Mouse (Mus musculus) heart, postnatal 0 days (tissue): ENCODE data around the gene Itpripl2.

Experiments
- CTCF ChIP-seq: IDR thresholded peaks from 2 replicates; pipeline ENCODE4 v1.5.1; 2016; ENCODE audit warnings: antibody characterized with exemption, control low read depth, low read depth
- EP300 ChIP-seq: IDR thresholded peaks from 2 replicates; pipeline ENCODE4 v1.6.1; 2016; ENCODE audit warnings: antibody characterized with exemption, low read depth

DNA sequence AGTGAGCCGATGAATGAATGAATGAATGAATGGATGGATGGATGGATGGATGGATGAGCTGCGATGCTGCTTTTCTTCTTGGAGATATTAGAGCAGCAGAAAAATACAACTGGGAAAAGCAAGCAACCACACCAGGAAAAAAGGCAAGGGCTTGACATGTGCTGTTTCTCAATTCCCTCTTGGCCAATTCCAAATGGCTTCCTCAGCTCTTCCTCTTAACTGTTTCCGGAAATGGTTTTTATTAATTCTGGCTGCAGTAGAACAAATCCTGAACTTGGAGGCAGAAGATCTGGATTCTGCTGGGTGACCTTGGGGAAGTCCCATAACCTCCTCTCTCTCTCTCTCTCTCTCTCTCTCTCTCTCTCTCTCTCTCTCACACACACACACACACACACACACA, 23.7 kb downstream of the Itpripl2 start:
- TF ChIP-seq EP300 (no peak), CTCF (no peak)
